Mouse (Mus musculus): Measurements from ENCODE around the gene Neil1.

Gene Neil1

GRCm38 (mm10) chr9:57148144-57148878, at the start of gene Neil1:
Gene Neil1, minus strand, starts transcription at chr9:57148305.
- peak; percentile 84 to 89 for DNase-seq

DNA sequence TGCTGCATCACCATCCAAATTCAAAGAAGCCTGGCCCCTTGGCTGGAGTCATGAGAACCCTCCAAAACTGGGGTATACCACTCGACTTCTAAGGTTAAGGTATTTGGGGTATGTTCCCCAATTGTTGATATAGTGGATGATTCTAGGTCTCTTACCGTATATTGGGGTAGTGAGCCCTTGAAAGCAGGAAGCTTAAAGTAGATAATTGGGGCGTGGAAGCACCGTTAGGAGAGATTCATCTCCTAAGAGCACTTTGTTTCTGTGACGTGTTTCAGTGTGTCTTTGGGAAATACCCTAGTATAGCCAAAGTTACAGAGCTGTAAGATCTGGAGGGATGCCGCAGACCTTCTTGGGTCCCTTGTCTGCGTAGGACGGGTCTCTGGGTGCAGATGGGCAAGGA, 49.3 kb upstream of the Neil1 start:
- DNase-seq = no peak

DNA sequence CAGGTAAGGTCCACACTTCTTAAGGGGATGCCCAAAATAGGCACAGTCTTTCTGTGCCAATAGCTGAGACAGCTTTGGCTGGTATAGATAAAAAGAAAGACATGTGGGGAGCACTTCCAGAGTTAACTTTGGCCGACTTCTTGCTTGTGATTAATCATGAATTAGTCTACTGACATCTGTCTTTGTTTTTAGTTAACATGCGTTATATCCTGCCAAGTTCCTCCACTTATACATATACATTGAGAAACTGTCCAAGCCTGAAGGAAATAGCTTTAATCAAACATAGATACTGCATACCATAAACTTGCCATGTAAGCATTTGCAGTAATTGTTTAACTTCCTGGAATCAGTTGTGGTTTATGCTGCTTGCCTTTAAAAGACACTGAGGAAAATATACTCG, 48.6 kb upstream of the Neil1 start:
- no peak for DNase-seq

- no peak for DNase-seq
These were observed 20.3 kb upstream of the Neil1 start for GRCm38 (mm10) chr9:57168411-57168810.

- DNase-seq = no peak
These were observed 18.1 kb upstream of the Neil1 start for GRCm38 (mm10) chr9:57166173-57166572.

GRCm38 (mm10) chr9:57163137-57163536, 15.0 kb upstream of the Neil1 start:
- DNase-seq = no peak

- peak in 1 of 2 experiments; percentile 43 for DNase-seq
These were observed 14.4 kb upstream of the Neil1 start for GRCm38 (mm10) chr9:57162496-57162895.

DNA sequence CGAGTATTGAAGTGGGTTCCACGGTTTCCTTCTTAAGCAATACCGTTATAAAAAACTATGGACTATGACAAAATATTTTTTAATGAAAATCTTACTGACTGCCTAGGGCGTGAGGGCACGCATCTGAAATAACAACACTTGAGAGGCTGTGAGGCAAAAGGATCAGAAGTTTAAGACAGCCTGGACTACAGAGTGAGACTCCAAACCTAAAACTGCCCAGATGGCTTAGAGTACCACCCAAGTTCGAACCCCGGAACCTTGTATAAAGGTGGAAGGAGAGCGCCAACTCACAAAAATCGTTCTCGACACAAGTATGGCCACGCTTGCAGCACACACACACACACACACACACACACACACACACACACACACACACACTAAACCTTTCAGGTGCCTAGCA, 10.4 kb upstream of the Neil1 start:
- DNase-seq = no peak

GRCm38 (mm10) chr9:57158013-57158470, 9.9 kb upstream of the Neil1 start, which contains the start of gene Commd4:
Gene Commd4, minus strand, starts transcription at chr9:57158331.
- peak; percentile 93 to 97 for DNase-seq

GRCm38 (mm10) chr9:57157499-57157898, 9.4 kb upstream of the Neil1 start:
- DNase-seq = no peak

GRCm38 (mm10) chr9:57156823-57157222, 8.7 kb upstream of the Neil1 start:
- no peak for DNase-seq

DNA sequence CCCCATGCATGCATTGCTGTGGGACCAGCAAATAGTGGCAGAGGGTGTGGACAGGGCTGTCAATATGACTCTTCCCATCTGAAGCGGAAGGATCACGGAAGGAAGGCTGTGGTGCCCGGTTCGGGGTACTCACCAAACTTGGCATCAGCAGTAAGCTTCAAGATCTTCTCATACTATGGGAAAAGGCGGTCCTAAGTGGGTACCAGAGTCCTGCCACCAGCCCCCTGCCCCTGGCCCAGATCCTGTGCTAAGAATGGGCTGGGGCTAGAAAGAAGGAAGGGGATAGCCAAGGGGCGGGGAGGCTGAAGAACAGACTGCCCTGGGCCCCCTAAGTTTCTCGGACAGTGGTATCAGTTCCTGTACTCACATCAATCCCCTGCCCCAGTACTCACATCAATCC, 8.3 kb upstream of the Neil1 start:
- DNase-seq = no peak

DNA sequence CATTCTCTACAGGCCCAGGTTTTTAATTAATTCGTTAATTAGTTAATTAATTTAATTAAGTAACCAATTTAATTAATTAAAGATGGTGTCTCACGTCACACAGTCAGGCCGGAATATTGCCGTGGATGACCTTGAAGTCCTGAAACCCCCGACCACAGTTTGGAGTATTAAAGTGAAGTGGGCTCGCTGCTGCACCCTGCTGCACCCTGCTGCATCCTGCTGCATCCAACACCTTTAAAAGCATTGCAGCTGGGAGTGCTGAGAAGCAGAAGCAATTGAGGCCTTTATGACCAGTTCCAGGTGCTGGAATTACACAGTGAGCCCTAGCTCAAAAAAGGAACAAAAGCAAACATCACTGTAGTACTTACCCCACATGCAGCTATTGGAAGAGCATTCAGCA, 4.2 kb upstream of the Neil1 start:
- DNase-seq = no peak

- DNase-seq = no peak
These were observed 2.1 kb upstream of the Neil1 start for GRCm38 (mm10) chr9:57150192-57150591.

- no peak for DNase-seq
These were observed 916 bp upstream of the Neil1 start for GRCm38 (mm10) chr9:57149021-57149420.

- peak; percentile 59 to 65 for DNase-seq
These were observed 631 bp downstream of the Neil1 start for GRCm38 (mm10) chr9:57147205-57148143.

- DNase-seq = no peak
These were observed 1.5 kb downstream of the Neil1 start for GRCm38 (mm10) chr9:57146451-57147066.

- DNase-seq = no peak
These were observed 3.3 kb downstream of the Neil1 start for GRCm38 (mm10) chr9:57144830-57145229.

GRCm38 (mm10) chr9:57143212-57143611, 4.9 kb downstream of the Neil1 start:
- DNase-seq = no peak

GRCm38 (mm10) chr9:57141417-57142353, 6.4 kb downstream of the Neil1 start:
- no peak for DNase-seq

DNA sequence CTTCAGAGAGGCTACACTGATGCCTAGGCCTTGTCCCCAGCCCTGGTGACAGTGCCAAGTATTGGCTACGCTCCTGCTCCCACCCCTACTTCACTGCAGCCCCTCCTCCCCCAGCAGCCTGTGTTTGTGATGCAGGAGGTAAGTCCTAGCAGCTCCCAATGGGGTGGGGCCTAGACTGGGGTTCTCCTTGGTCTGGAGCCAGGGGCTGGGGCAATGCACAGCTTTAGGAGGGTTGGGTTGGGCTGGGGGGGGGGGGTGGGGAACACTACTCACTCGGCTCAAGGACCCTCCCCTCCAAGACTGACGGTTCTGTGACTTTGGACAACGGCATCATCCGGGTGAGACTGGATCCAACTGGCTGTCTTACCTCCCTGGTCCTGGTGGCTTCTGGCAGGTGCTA, 8.5 kb downstream of the Neil1 start:
- no peak for DNase-seq

- no peak for DNase-seq
These were observed 9.0 kb downstream of the Neil1 start for GRCm38 (mm10) chr9:57139110-57139509.
